In the genomic region with DNA sequence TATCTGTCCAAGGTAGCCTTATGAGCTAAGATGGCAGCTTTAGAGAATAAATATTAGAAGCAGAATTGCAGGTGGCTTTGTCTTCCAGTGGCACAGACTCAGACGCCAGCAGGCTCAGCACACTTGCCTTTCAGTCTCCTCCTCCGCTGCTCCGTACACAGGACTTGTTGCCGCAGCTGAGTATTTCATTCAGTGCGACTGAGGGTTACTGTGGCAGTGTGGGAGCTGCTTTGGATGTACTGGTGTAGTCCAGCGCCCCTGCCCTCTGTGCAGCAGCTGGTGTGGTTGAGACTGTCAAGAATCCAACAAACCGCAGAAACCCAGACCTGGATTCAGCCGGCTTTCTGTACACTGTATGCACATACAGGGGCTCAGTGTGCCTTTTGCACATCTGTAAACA, we compare ENCODE assay signal across 24 mouse cellular contexts. TPM values are rescaled to one million over a fixed set of nuclear protein-coding genes. Genes with fewer than 3 reads are reported as not detected.
DNase-seq lines count a peak whose midpoint lies in the region; ATAC-seq and TF ChIP-seq lines count a peak whose summit lies in the region.
"Had no signal": no experiment of that assay in that cellular context is flagged by ENCODE, and none has a peak within 500 bp of the region (broad histone marks: within the 10 kb centered on the region; RNA-seq: fewer than 3 reads in every experiment).

No protein-coding gene starts in this region.

- no peaks in the 10 kb centered on the region for H3K27me3 ChIP-seq in hindbrain, postnatal 0 days (ENCODE audit: insufficient read depth, low read length)
- no peaks in the 10 kb centered on the region for H3K27me3 ChIP-seq in hindbrain, embryonic 16.5 days (replicated peaks; ENCODE audit: control insufficient read depth, insufficient read depth, low read length)
- no peaks in the 10 kb centered on the region for H3K27me3 ChIP-seq in midbrain, embryonic 11.5 days (ENCODE audit: control insufficient read depth, insufficient read depth, low read length)
- H3K27me3 ChIP-seq in midbrain, postnatal 0 days (ENCODE audit: insufficient read depth, low read length): no peaks in the 10 kb centered on the region
- H3K27me3 ChIP-seq: embryonic facial prominence, embryonic 13.5 days; embryonic facial prominence, embryonic 15.5 days; forebrain, embryonic 12.5 days; forebrain, embryonic 15.5 days had no signal

- TF ChIP-seq CTCF in hindbrain, postnatal 0 days (IDR thresholded peaks at IDR 0.05; ENCODE audit: low read depth): no peak
- no peak for TF ChIP-seq CTCF in midbrain, postnatal 0 days (IDR thresholded peaks at IDR 0.05)

- H3K36me3 ChIP-seq in hindbrain, postnatal 0 days (ENCODE audit: insufficient read depth, low read length): peaks cover 58% of the 10 kb centered on the region
- H3K36me3 ChIP-seq in hindbrain, embryonic 16.5 days (ENCODE audit: control insufficient read depth, insufficient read depth, low read length): peaks cover 45% of the 10 kb centered on the region
- H3K36me3 ChIP-seq in midbrain, embryonic 11.5 days (ENCODE audit: control insufficient read depth, insufficient read depth, low read length): peaks cover 24% of the 10 kb centered on the region
- H3K36me3 ChIP-seq in midbrain, postnatal 0 days (ENCODE audit: insufficient read depth, low read length): peaks cover 54% of the 10 kb centered on the region

- DNase-seq in hindbrain, postnatal 0 days (ENCODE audit: low spot score): no peak
- DNase-seq in midbrain, embryonic 11.5 days (ENCODE audit: low spot score, missing footprints): peak; percentile 66
- DNase-seq in midbrain, postnatal 0 days (ENCODE audit: low spot score): no peak
- DNase-seq in cerebellum, postnatal 10 days: no peak
- DNase-seq: adrenal gland, adult 2 months; adrenal gland, postnatal 10 days; adrenal gland, postnatal 25 days; cerebellum, adult 11-12 months; cerebellum, adult 2 months; cerebellum, adult 9-10 months; cerebellum, postnatal 14 days; cerebellum, postnatal 36 days; embryo, embryonic 11 days had no signal

- H3K9ac ChIP-seq in hindbrain, postnatal 0 days (replicated peaks; ENCODE audit: low read length): no peak overlapping the region
- H3K9ac ChIP-seq in hindbrain, embryonic 16.5 days (ENCODE audit: low read depth, low read length): no peak overlapping the region
- H3K9ac ChIP-seq in midbrain, embryonic 11.5 days (ENCODE audit: low read length): no peak overlapping the region
- H3K9ac ChIP-seq in midbrain, postnatal 0 days (replicated peaks; ENCODE audit: low read length, poor library complexity, severe bottlenecking): no peak overlapping the region
- H3K9ac ChIP-seq: embryonic facial prominence, embryonic 13.5 days; embryonic facial prominence, embryonic 15.5 days; forebrain, embryonic 12.5 days; forebrain, embryonic 15.5 days had no signal

- no peaks in the 10 kb centered on the region for H3K9me3 ChIP-seq in hindbrain, postnatal 0 days (ENCODE audit: low read length)
- H3K9me3 ChIP-seq in hindbrain, embryonic 16.5 days (ENCODE audit: control insufficient read depth, low read length): no peaks in the 10 kb centered on the region
- no peaks in the 10 kb centered on the region for H3K9me3 ChIP-seq in midbrain, embryonic 11.5 days (ENCODE audit: control insufficient read depth, low read length)
- H3K9me3 ChIP-seq in midbrain, postnatal 0 days (ENCODE audit: low read length): no peaks in the 10 kb centered on the region
- H3K9me3 ChIP-seq: embryonic facial prominence, embryonic 13.5 days; embryonic facial prominence, embryonic 15.5 days; forebrain, embryonic 10.5 days; forebrain, embryonic 12.5 days; forebrain, embryonic 15.5 days had no signal

- WGBS in hindbrain, postnatal 0 days: 88% methylated on average over 8 of the region's 8 CpGs
- 89% methylated on average over 8 of the region's 8 CpGs for WGBS in hindbrain, embryonic 16.5 days
- 91% methylated on average over 8 of the region's 8 CpGs for WGBS in midbrain, embryonic 11.5 days
- 85% methylated on average over 8 of the region's 8 CpGs for WGBS in midbrain, postnatal 0 days

- no peaks in the 10 kb centered on the region for H3K4me1 ChIP-seq in hindbrain, postnatal 0 days (ENCODE audit: insufficient read depth, low read length)
- no peaks in the 10 kb centered on the region for H3K4me1 ChIP-seq in hindbrain, embryonic 16.5 days (ENCODE audit: control insufficient read depth, insufficient read depth, low read depth, low read length)
- no peaks in the 10 kb centered on the region for H3K4me1 ChIP-seq in midbrain, embryonic 11.5 days (ENCODE audit: control insufficient read depth, insufficient read depth, low read length)
- no peaks in the 10 kb centered on the region for H3K4me1 ChIP-seq in midbrain, postnatal 0 days (ENCODE audit: insufficient read depth, low read length)
- H3K4me1 ChIP-seq: embryonic facial prominence, embryonic 13.5 days; embryonic facial prominence, embryonic 15.5 days; forebrain, embryonic 10.5 days; forebrain, embryonic 12.5 days; forebrain, embryonic 15.5 days had no signal

- H3K4me2 ChIP-seq in hindbrain, postnatal 0 days (ENCODE audit: low read depth, low read length): no peak overlapping the region
- no peak overlapping the region for H3K4me2 ChIP-seq in hindbrain, embryonic 16.5 days (ENCODE audit: low read length)
- no peak overlapping the region for H3K4me2 ChIP-seq in midbrain, embryonic 11.5 days
- no peak overlapping the region for H3K4me2 ChIP-seq in midbrain, postnatal 0 days (ENCODE audit: low read depth, low read length, poor library complexity, severe bottlenecking)
- H3K4me2 ChIP-seq: embryonic facial prominence, embryonic 13.5 days; embryonic facial prominence, embryonic 15.5 days; forebrain, embryonic 12.5 days; forebrain, embryonic 15.5 days had no signal

- peak; percentile 73 for ATAC-seq in hindbrain, postnatal 0 days
- ATAC-seq in hindbrain, embryonic 16.5 days: no peak
- no peak for ATAC-seq in midbrain, embryonic 11.5 days (ENCODE audit: low FRiP score)
- ATAC-seq in midbrain, postnatal 0 days (ENCODE audit: low FRiP score): no peak
- ATAC-seq: forebrain, embryonic 15.5 days had no signal

- no peak overlapping the region for H3K27ac ChIP-seq in hindbrain, postnatal 0 days
- no peak overlapping the region for H3K27ac ChIP-seq in hindbrain, embryonic 16.5 days (ENCODE audit: low read depth, low read length)
- no peak overlapping the region for H3K27ac ChIP-seq in midbrain, embryonic 11.5 days (ENCODE audit: low read depth, low read length)
- no peak overlapping the region for H3K27ac ChIP-seq in midbrain, postnatal 0 days (ENCODE audit: low read depth, low read length)
- H3K27ac ChIP-seq: embryonic facial prominence, embryonic 13.5 days; embryonic facial prominence, embryonic 15.5 days; forebrain, embryonic 10.5 days; forebrain, embryonic 12.5 days; forebrain, embryonic 15.5 days had no signal

- no peak overlapping the region for H3K4me3 ChIP-seq in hindbrain, postnatal 0 days (ENCODE audit: low read length)
- H3K4me3 ChIP-seq in hindbrain, embryonic 16.5 days (ENCODE audit: low read length): no peak overlapping the region
- no peak overlapping the region for H3K4me3 ChIP-seq in midbrain, embryonic 11.5 days (ENCODE audit: low read depth, low read length)
- H3K4me3 ChIP-seq in midbrain, postnatal 0 days (ENCODE audit: low read depth, low read length): no peak overlapping the region
- H3K4me3 ChIP-seq: embryonic facial prominence, embryonic 13.5 days; embryonic facial prominence, embryonic 15.5 days; erythroblast, embryonic 14.5 days; forebrain, embryonic 10.5 days; forebrain, embryonic 12.5 days; forebrain, embryonic 15.5 days had no signal

RNA-seq across cellular contexts. Expression of a gene that starts 14.8 kb away (rescaled TPM):
- total RNA-seq in hindbrain, postnatal 0 days (2014; rRNA removed): 41.2 and 58.9 TPM in 2 replicates
- 86.9 and 87.1 TPM in 2 replicates for polyA plus RNA-seq in hindbrain, postnatal 0 days (2015; fragmentation: Nextera tagmentation; extraction: Ambion mirVana)
- polyA plus RNA-seq in hindbrain, embryonic 16.5 days (2015; fragmentation: Nextera tagmentation; extraction: Ambion mirVana): 96.8 and 104 TPM in 2 replicates
- 100 and 104 TPM in 2 replicates for polyA plus RNA-seq in midbrain, embryonic 11.5 days (2014; fragmentation: Nextera tagmentation; extraction: Ambion mirVana)
- total RNA-seq in midbrain, postnatal 0 days (2014; rRNA removed): 58.7 and 63.0 TPM in 2 replicates
- 88.4 and 89.9 TPM in 2 replicates for polyA plus RNA-seq in midbrain, postnatal 0 days (2015; fragmentation: Nextera tagmentation; extraction: Ambion mirVana)

RNA-seq across cellular contexts. Expression of a gene that starts 14.9 kb away (rescaled TPM):
- 13.2 and 16.9 TPM in 2 replicates for total RNA-seq in hindbrain, postnatal 0 days (2014; rRNA removed)
- 17.2 and 17.5 TPM in 2 replicates for polyA plus RNA-seq in hindbrain, postnatal 0 days (2015; fragmentation: Nextera tagmentation; extraction: Ambion mirVana)
- 20.1 and 23.5 TPM in 2 replicates for polyA plus RNA-seq in hindbrain, embryonic 16.5 days (2015; fragmentation: Nextera tagmentation; extraction: Ambion mirVana)
- 36.3 and 40.2 TPM in 2 replicates for polyA plus RNA-seq in midbrain, embryonic 11.5 days (2014; fragmentation: Nextera tagmentation; extraction: Ambion mirVana)
- total RNA-seq in midbrain, postnatal 0 days (2014; rRNA removed): 16.2 and 19.1 TPM in 2 replicates
- 14.5 and 15.9 TPM in 2 replicates for polyA plus RNA-seq in midbrain, postnatal 0 days (2015; fragmentation: Nextera tagmentation; extraction: Ambion mirVana)

RNA-seq across cellular contexts. Expression of a gene that starts 18.7 kb away (rescaled TPM):
- total RNA-seq in hindbrain, postnatal 0 days (2014; rRNA removed): not detected in 2 replicates
- polyA plus RNA-seq in hindbrain, postnatal 0 days (2015; fragmentation: Nextera tagmentation; extraction: Ambion mirVana): not detected in 2 replicates
- not detected in 2 replicates for polyA plus RNA-seq in hindbrain, embryonic 16.5 days (2015; fragmentation: Nextera tagmentation; extraction: Ambion mirVana)
- polyA plus RNA-seq in midbrain, embryonic 11.5 days (2014; fragmentation: Nextera tagmentation; extraction: Ambion mirVana): 0.14 TPM in 1 of 2 replicates, not detected in the other
- total RNA-seq in midbrain, postnatal 0 days (2014; rRNA removed): 0.14 TPM in 1 of 2 replicates, not detected in the other
- polyA plus RNA-seq in midbrain, postnatal 0 days (2015; fragmentation: Nextera tagmentation; extraction: Ambion mirVana): 0.36 TPM in 1 of 2 replicates, not detected in the other
- total RNA-seq: common myeloid progenitor, adult 5-6 weeks; MEL had no signal
- polyA plus RNA-seq: C2C12; cerebellum, adult 2 months; embryonic facial prominence, embryonic 11.5 days; embryonic facial prominence, embryonic 13.5 days; forebrain, embryonic 10.5 days; forebrain, embryonic 12.5 days; forebrain, embryonic 15.5 days had no signal

RNA-seq across cellular contexts. Expression of a gene that starts 45.7 kb away (rescaled TPM):
- total RNA-seq in hindbrain, postnatal 0 days (2014; rRNA removed): not detected in 2 replicates
- polyA plus RNA-seq in hindbrain, postnatal 0 days (2015; fragmentation: Nextera tagmentation; extraction: Ambion mirVana): 0.10 TPM in 1 of 2 replicates, not detected in the other
- polyA plus RNA-seq in hindbrain, embryonic 16.5 days (2015; fragmentation: Nextera tagmentation; extraction: Ambion mirVana): not detected in 2 replicates
- polyA plus RNA-seq in midbrain, embryonic 11.5 days (2014; fragmentation: Nextera tagmentation; extraction: Ambion mirVana): not detected in 2 replicates
- total RNA-seq in midbrain, postnatal 0 days (2014; rRNA removed): not detected in 2 replicates
- 0.33 TPM in 1 of 2 replicates, not detected in the other for polyA plus RNA-seq in midbrain, postnatal 0 days (2015; fragmentation: Nextera tagmentation; extraction: Ambion mirVana)
- total RNA-seq: common myeloid progenitor, adult 5-6 weeks; MEL had no signal
- polyA plus RNA-seq: cerebellum, adult 2 months; erythroblast, embryonic 14.5 days; forebrain, embryonic 10.5 days; forebrain, embryonic 12.5 days; forebrain, embryonic 15.5 days had no signal
